Mouse (Mus musculus): Measurements from ENCODE around the gene Setd1a.

The Setd1a gene

GRCm38 (mm10) chr7:127800435-127801009 is 24.1 kb downstream of the Setd1a start, which contains the start of gene Hsd3b7:
Gene Hsd3b7, plus strand, starts transcription at chr7:127800604.
- peak; percentile 87 for DNase-seq

- DNase-seq = no peak
Measured at GRCm38 (mm10) chr7:127801010-127801621, 24.6 kb downstream of the Setd1a start.

GRCm38 (mm10) chr7:127802313-127802712 is 25.8 kb downstream of the Setd1a start:
- DNase-seq = no peak

- no peak for DNase-seq
Measured at GRCm38 (mm10) chr7:127808821-127809220, 32.4 kb downstream of the Setd1a start.

GRCm38 (mm10) chr7:127809846-127810245 is 33.4 kb downstream of the Setd1a start:
- DNase-seq = no peak

- no peak for DNase-seq
Measured at GRCm38 (mm10) chr7:127810650-127811049, 34.2 kb downstream of the Setd1a start.

GRCm38 (mm10) chr7:127811240-127811639 is 34.8 kb downstream of the Setd1a start:
- no peak for DNase-seq

- no peak for DNase-seq
Measured at GRCm38 (mm10) chr7:127812292-127812691, 35.8 kb downstream of the Setd1a start.

- DNase-seq = no peak
Measured at GRCm38 (mm10) chr7:127813821-127814220, 37.4 kb downstream of the Setd1a start.

- no peak for DNase-seq
Measured at GRCm38 (mm10) chr7:127814241-127814921, 37.9 kb downstream of the Setd1a start.

- DNase-seq = no peak
Measured at GRCm38 (mm10) chr7:127815116-127815665, 38.7 kb downstream of the Setd1a start.

- DNase-seq = peak; percentile 10 to 12
Measured at GRCm38 (mm10) chr7:127815954-127816821, 39.7 kb downstream of the Setd1a start.

GRCm38 (mm10) chr7:127817053-127817452 is 40.6 kb downstream of the Setd1a start:
- no peak for DNase-seq

GRCm38 (mm10) chr7:127817776-127818175 is 41.3 kb downstream of the Setd1a start:
- no peak for DNase-seq

- no peak for DNase-seq
Measured at GRCm38 (mm10) chr7:127820836-127821509, 44.5 kb downstream of the Setd1a start.

- no peak for DNase-seq
Measured at GRCm38 (mm10) chr7:127822494-127822893, 46.0 kb downstream of the Setd1a start.

- DNase-seq = no peak
Measured at GRCm38 (mm10) chr7:127823236-127824171, 47.0 kb downstream of the Setd1a start.

GRCm38 (mm10) chr7:127824176-127824871 is 47.9 kb downstream of the Setd1a start, which contains the start of the genes Stx4a and Stx1b:
Gene Stx4a, plus strand, starts transcription at chr7:127824294.
Gene Stx1b, minus strand, starts transcription at chr7:127824549.
- no peak for DNase-seq

- no peak for DNase-seq
Measured at GRCm38 (mm10) chr7:127835550-127835949, 59.1 kb downstream of the Setd1a start.

- DNase-seq = no peak
Measured at GRCm38 (mm10) chr7:127837473-127837872, 61.0 kb downstream of the Setd1a start.

Data from B cell, adult 2 months (primary cell).